Mouse (Mus musculus) embryonic facial prominence, embryonic 12.5 days (tissue): ENCODE results near the gene Rnf4. TPM values are rescaled to one million over a fixed set of nuclear protein-coding genes. Genes with fewer than 3 reads are reported as not detected.

Experiments
- ATAC-seq: fragments of 200-750 bp; cut with Nextera tagmentation; 2 replicates; pipeline ENCODE4 v1.8.0; 2017; ENCODE audit not compliant: insufficient number of reproducible peaks, insufficient read depth, low FRiP score, low TSS enrichment
- H3K27ac ChIP-seq: fragments of 300-500 bp; sonication (generic); 2 replicates; pipeline ENCODE4 v1.5.1; 2016; ENCODE audit warnings: mild to moderate bottlenecking
- H3K27me3 ChIP-seq: fragments of 300-500 bp; sonication (generic); 2 replicates; pipeline ENCODE4 v1.6.1; 2016; ENCODE audit warnings: mild to moderate bottlenecking, moderate library complexity
- H3K36me3 ChIP-seq: fragments of 300-500 bp; sonication (generic); 2 replicates; pipeline ENCODE4 v1.6.1; 2016; ENCODE audit warnings: mild to moderate bottlenecking
- H3K4me1 ChIP-seq: fragments of 300-500 bp; sonication (generic); 2 replicates; pipeline ENCODE4 v1.6.1; 2016
- H3K4me2 ChIP-seq: fragments of 300-500 bp; sonication (generic); replicated peaks from 2 replicates; pipeline ENCODE4 v1.6.1; 2016; ENCODE audit warnings: mild to moderate bottlenecking, moderate library complexity
- H3K4me3 ChIP-seq: fragments of 300-500 bp; sonication (generic); 2 replicates; pipeline ENCODE4 v1.5.1; 2016; ENCODE audit warnings: mild to moderate bottlenecking
- H3K9ac ChIP-seq: fragments of 300-500 bp; sonication (generic); 2 replicates; pipeline ENCODE4 v1.6.1; 2016; ENCODE audit warnings: mild to moderate bottlenecking, moderate library complexity
- H3K9me3 ChIP-seq: fragments of 300-500 bp; sonication (generic); 2 replicates; pipeline ENCODE4 v1.6.1; 2016; ENCODE audit warnings: mild to moderate bottlenecking, moderate library complexity
- WGBS: fragments of 180-500 bp; shearing (Covaris S2); methylation state at CpG from one replicate; pipeline ENCODE4 v1.1.7; 2016; 5-methylcytosine and 5-hydroxymethylcytosine counted together
- polyA plus RNA-seq: library from polyadenylated mRNA; unstranded; fragments of >200 nt; fragmentation: Nextera tagmentation; extraction: Ambion mirVana; gene quantifications from 2 replicates; pipeline ENCODE4 v1.2.1, GENCODE M21; 2016

Gene Rnf4
- polyA plus RNA-seq, 1 experiment from 2014 or later: 179 TPM

DNA sequence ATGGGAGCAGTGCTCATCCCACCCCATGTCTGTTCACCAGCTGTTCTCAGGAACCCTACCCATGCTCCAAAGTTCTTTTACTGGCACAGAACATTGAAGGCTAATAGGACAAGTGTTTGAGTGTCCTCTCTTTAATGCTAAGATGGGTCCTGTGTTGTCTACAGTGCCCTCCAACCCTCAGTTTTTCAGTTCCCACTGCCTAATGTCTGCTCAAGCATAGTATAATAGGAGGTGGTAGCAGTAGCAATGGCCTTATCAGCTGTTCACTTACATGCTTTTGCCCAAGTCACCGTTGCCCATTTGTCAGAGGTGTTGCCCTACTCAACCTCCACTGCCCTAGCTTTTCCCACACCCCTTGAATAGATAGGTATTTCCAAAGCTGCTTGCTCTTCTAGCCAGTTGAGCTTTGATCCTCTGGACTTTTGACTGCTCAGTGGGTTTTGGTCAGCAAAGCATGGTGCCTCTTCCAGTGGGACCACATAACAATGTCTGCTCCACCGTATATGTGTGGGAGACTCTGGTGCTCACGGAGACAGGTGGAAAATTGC, 16.1 kb downstream of the Rnf4 start:
- H3K27me3 ChIP-seq: no peaks in the 10 kb centered on the region
- H3K4me3 ChIP-seq: no peak overlapping the region
- H3K9ac ChIP-seq: no peak overlapping the region
- H3K4me2 ChIP-seq: no peak overlapping the region
- H3K27ac ChIP-seq: no peak overlapping the region
- no peak for ATAC-seq
- H3K9me3 ChIP-seq: no peaks in the 10 kb centered on the region
- no peaks in the 10 kb centered on the region for H3K4me1 ChIP-seq
- WGBS: 97% methylated on average over 3 of the region's 3 CpGs
- peaks cover 89% of the 10 kb centered on the region for H3K36me3 ChIP-seq

DNA sequence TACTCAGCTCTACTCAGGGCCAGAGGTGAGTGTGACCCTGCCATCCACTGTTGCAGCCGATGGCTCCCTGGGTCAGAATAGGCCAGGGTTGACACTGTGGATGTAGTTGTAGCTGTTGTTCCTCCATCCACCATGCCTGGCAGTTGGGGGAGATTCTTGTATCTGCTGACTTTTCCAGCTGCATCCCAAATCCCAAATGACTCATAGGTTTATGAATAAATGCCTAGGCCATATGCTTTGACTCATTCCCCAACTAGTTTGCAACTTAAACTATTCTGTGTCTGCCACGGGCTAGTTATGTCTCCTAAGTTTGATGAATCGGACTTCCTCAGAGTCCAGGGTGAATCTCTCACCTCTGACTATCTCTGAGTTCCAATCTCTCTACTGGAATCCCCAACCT, 24.2 kb downstream of the Rnf4 start:
- no peak overlapping the region for H3K4me2 ChIP-seq
- ATAC-seq: no peak
- H3K36me3 ChIP-seq: peaks cover 52% of the 10 kb centered on the region
- 88% methylated on average over 3 of the region's 3 CpGs for WGBS
- H3K4me3 ChIP-seq: no peak overlapping the region
- no peaks in the 10 kb centered on the region for H3K4me1 ChIP-seq
- H3K9ac ChIP-seq: no peak overlapping the region
- no peak overlapping the region for H3K27ac ChIP-seq
- no peaks in the 10 kb centered on the region for H3K27me3 ChIP-seq
- H3K9me3 ChIP-seq: no peaks in the 10 kb centered on the region

DNA sequence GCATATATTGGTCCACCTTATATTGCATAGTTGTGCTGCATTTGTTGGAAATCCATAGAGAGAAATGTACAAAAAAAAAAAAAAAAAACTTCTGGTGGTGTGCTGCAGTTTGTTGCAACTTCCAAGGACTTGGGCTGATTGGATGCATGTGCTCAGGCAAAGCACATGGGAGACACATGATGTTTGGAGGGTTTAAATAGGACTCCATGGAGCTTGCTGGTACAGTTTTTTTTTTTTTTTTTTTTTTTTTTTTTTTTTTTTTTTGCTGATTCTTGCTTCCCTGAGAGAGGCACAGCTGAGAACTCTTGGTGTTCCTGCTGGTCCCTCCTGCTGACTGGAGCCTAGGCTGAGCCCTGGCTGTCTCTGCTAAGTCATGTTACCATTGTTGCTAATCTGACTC, 27.0 kb downstream of the Rnf4 start:
- no peak overlapping the region for H3K4me2 ChIP-seq
- no peaks in the 10 kb centered on the region for H3K4me1 ChIP-seq
- H3K9me3 ChIP-seq: no peaks in the 10 kb centered on the region
- peaks cover 30% of the 10 kb centered on the region for H3K36me3 ChIP-seq
- ATAC-seq: no peak
- no peak overlapping the region for H3K4me3 ChIP-seq
- H3K27ac ChIP-seq: no peak overlapping the region
- no peaks in the 10 kb centered on the region for H3K27me3 ChIP-seq
- H3K9ac ChIP-seq: no peak overlapping the region

DNA sequence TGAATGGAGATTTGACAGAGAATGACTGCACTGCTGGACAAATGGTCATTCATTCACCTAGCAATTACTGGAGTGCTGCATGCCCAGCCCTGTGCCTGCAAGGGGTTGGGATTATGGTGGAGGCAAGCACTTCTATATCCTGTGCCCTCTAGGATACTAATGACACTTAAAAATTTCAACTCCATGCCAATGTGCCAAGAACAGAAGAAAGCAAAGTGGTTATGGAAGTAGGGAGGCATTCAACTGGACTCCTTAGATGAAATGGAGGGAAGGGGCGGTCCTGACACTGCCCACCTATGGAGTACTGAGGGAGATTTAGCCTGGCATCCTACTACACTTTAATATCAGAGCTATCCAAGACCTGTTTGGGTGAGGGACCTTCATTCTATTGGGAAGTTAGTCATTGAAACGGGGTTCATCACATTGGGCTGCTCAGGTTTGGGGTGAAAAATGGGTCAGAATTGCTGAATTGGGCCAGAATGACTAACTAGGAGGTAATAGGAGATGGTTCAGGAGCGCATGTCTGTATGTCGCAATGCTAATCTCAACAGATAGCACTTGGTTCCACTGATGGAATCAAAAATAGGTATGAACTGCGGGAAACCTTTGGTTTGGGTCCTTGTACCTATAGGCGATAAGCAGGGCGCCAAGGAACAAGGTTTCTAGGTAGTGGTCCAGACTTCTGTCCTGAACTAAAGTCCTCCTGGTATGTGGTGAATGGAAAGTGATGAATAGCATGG, 32.6 kb downstream of the Rnf4 start:
- peak overlapping the region; percentile 56 for H3K4me2 ChIP-seq
- peak overlapping the region; percentile 64 for H3K9ac ChIP-seq
- peak overlapping the region; percentile 94 for H3K4me3 ChIP-seq
- H3K9me3 ChIP-seq: no peaks in the 10 kb centered on the region
- no peaks in the 10 kb centered on the region for H3K27me3 ChIP-seq
- H3K4me1 ChIP-seq: peaks cover 8% of the 10 kb centered on the region; the same call in 1 of the 2 replicates
- peak overlapping the region; percentile 82 for H3K27ac ChIP-seq
- 0 out of 2 replicates have a peak, but pooled peaks cover 8% of the 10 kb centered on the region for H3K36me3 ChIP-seq
- 69% methylated on average over 7 of the region's 7 CpGs for WGBS
- no peak for ATAC-seq

DNA sequence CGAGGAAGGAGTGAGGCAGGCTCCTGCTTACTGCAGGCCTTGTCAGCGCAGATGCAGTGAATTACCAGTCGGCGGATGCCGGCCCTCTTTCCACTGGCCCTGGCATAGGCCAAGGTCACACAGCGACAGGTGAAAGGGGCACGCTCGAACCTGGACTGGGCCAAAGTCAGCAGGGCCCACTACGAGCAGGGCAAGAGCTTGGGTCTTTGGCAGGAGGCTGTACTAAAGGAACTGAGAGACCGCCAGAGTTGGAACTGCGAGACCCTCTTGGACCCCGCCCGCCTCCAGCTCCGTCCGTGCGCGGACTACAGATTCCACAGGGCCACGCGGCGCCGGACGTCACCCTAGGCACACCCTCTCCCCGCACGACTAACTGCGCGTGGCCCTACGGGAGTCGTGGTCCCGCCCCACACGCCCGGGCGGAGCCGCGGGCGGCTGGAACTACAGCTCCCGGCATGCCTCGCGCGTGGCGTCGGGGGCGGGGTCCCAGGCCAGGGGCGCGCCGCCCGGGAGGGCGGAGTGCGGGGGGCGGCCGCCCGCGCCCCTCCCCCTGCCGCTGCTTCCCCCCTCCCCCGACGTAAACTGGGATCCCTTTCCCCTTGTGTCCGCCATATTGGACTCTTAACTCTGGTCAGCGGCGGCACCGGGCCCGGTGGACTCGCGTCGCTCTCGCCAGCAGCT, 33.4 kb downstream of the Rnf4 start, which contains the start of gene Fam193a:
TSS of gene Fam193a (plus strand) at position 593 of the 681 bp plus-strand sequence.
- Histone ChIP-seq H3K36me3 (0 out of 2 replicates have a peak, but pooled peaks cover 7% of the 10 kb centered on the region), H3K9me3 (no peaks in the 10 kb centered on the region), H3K4me1 (peaks cover 8% of the 10 kb centered on the region; the same call in 1 of the 2 replicates), H3K4me3 (peak within 1 kb of the TSS; percentile 94), H3K4me2 (peak within 1 kb of the TSS; percentile 57), H3K27me3 (no peaks in the 10 kb centered on the region), H3K27ac (peak within 1 kb of the TSS; percentile 82), H3K9ac (peak within 1 kb of the TSS; percentile 91)
- peak; percentile 100 for ATAC-seq
- under 1% methylated on average over 40 of the region's 64 CpGs for WGBS

DNA sequence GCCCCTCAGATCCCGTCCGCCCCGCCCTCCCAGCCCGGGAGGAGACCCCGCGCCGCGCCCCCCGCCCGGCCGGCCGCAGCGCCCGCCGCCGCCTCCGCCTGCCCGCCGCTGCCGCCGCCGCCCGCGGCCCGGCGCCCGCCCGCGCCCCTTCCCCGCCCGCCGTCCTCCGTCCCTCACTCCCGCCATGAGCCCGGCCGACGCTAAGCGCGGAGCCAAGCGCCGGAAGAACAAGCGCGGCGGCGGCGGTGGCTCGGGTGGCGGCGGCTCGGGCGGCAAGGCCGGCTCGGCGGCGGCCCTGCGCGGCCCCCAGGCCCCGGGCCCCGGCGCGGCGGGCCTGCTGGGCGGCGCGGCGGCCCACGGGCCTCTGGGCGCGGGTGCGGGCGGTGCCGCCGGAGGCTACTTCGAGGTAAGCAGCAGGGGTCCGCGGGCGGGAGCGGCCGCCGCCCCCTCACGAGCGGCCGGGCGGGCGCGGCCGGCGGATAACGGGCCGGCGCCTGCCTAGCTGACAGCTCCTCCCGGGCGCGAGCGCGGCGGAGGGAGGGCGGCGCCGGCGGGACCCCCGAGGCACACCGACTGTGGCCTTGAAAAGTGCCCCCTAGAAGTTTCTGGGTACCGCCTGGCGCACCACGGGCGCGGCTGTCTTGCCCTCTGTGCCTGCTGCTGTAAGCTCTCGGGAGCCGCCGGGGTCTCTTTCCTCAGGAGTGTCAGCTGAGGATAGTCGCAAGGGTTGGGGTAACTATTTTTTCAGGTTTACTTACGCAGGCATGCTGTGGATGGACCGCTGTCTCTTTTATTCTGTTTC, 34.1 kb downstream of the Rnf4 start:
- peak overlapping the region; percentile 94 for H3K4me3 ChIP-seq
- peaks cover 8% of the 10 kb centered on the region; the same call in 1 of the 2 replicates for H3K4me1 ChIP-seq
- H3K9ac ChIP-seq: peak overlapping the region; percentile 91
- H3K27ac ChIP-seq: peak overlapping the region; percentile 77
- no peaks in the 10 kb centered on the region for H3K9me3 ChIP-seq
- H3K36me3 ChIP-seq: no peaks in the 10 kb centered on the region
- ATAC-seq: no peak
- no peaks in the 10 kb centered on the region for H3K27me3 ChIP-seq
- under 1% methylated on average over 71 of the region's 114 CpGs for WGBS
- H3K4me2 ChIP-seq: peak overlapping the region; percentile 57

DNA sequence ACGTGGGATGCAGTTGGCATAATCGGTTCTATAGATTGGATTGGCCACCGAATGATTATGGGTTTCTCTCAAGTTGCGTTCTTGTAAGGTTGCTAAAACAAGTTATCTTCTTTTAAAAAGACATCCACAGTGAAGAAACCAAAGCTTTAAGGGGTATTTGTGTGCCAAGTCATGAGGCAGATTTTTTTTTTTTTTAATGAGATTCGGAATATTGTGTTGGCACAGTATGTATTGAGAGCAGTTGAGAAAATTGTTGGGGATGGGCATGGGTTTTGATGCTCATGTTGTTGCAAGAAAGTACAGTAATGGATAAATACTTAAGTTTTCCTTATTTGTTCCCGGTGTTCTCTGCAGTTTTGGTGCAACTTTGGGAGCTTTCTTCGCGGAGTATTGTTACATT, 34.8 kb downstream of the Rnf4 start:
- ATAC-seq: no peak
- peaks cover 8% of the 10 kb centered on the region; the same call in 1 of the 2 replicates for H3K4me1 ChIP-seq
- peak overlapping the region; percentile 94 for H3K4me3 ChIP-seq
- no peaks in the 10 kb centered on the region for H3K36me3 ChIP-seq
- peak overlapping the region; percentile 91 for H3K9ac ChIP-seq
- H3K27me3 ChIP-seq: no peaks in the 10 kb centered on the region
- WGBS: 33% methylated on average over 8 of the region's 8 CpGs
- no peak overlapping the region for H3K27ac ChIP-seq
- H3K9me3 ChIP-seq: no peaks in the 10 kb centered on the region
- H3K4me2 ChIP-seq: peak overlapping the region; percentile 57

DNA sequence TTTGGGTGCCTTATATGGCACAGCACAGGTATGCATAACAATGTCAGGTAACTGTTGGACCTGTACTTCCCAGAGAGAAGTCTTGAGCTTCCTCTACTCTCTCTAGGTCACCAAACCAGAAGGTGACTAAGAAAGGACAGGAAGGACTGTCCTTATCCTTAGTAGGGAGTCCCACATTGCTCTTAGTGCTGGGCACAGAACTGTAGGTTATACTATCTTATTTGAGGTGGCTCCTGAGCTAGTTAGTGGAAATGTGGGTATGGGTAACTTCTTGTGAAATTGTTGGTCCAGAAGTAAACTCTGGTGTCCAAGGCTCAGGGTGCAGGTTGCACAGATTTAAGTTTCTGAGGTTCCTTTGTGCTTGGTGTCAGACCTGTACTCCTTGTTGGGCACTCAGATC, 36.1 kb downstream of the Rnf4 start:
- Histone ChIP-seq H3K9me3 (no peaks in the 10 kb centered on the region), H3K4me3 (no peak overlapping the region), H3K36me3 (no peaks in the 10 kb centered on the region), H3K27ac (no peak overlapping the region), H3K4me1 (peaks cover 8% of the 10 kb centered on the region; the same call in 1 of the 2 replicates), H3K4me2 (peak overlapping the region; percentile 25; the same call in 1 of the 2 replicates), H3K27me3 (no peaks in the 10 kb centered on the region), H3K9ac (no peak overlapping the region)
- ATAC-seq: no peak

DNA sequence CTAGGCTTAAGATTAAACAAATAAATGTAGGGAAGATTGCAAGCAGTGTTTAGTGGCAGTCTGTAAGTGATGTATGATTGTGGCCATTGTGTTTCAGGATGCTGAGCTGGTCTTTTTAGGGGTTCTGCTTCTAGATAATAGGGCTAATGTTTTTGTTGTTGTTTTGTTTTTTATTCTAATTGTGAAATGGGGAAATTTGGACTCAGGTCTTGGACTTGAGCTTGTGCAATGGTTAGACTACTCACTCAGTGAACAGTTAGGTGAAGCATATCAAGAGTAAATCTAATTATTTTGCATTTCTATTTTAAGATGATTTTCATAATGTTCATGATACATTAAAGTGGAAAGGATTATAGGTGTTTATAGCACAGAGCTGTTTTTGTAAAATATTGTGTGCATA, 36.5 kb downstream of the Rnf4 start:
- Histone ChIP-seq H3K9me3 (no peaks in the 10 kb centered on the region), H3K4me2 (no peak overlapping the region), H3K36me3 (no peaks in the 10 kb centered on the region), H3K27ac (no peak overlapping the region), H3K9ac (no peak overlapping the region), H3K4me1 (peaks cover 8% of the 10 kb centered on the region; the same call in 1 of the 2 replicates), H3K4me3 (no peak overlapping the region), H3K27me3 (no peaks in the 10 kb centered on the region)
- ATAC-seq: no peak

DNA sequence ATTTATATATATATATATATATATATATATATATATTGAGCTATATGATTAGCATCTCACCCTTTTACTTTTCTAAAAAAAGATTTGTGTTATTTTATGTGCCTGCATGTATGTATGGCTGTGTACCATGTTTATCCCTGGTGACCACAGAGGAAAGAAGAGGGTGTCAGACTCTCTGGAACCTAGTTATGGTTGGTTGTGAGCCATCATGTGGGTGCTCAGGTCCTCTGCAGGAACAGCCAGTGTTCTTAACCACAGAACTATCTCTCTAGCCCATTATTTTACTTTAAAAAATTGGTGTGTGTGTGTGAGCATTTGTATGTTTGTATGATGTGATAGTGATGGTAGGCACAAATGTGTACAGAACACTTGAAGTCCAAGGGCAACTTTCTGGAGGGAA, 42.7 kb downstream of the Rnf4 start:
- H3K27ac ChIP-seq: no peak overlapping the region
- no peak overlapping the region for H3K4me3 ChIP-seq
- H3K4me1 ChIP-seq: no peaks in the 10 kb centered on the region
- no peak for ATAC-seq
- H3K9ac ChIP-seq: no peak overlapping the region
- no peaks in the 10 kb centered on the region for H3K36me3 ChIP-seq
- no peaks in the 10 kb centered on the region for H3K27me3 ChIP-seq
- no peak overlapping the region for H3K4me2 ChIP-seq
- H3K9me3 ChIP-seq: no peaks in the 10 kb centered on the region

DNA sequence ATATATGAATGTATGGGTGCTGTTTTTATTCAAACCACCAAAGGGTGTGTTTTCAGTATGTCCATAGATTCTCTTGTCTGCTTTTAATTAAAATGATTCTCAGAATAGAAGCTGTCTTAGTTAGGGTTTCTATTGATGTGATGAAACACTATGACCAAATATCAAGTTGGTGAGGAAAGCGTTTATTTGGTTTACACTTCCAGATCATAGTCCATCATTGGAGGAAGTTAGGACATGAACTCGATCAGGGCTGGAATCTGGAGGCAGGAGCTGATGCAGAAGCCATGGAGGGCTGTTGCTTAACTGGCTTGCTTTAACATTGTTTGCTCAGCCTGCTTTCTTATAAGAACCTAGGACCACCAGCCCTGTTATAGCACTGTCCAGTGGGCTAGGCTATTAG, 45.6 kb downstream of the Rnf4 start:
- Histone ChIP-seq H3K9me3 (peaks cover 5% of the 10 kb centered on the region; the same call in 1 of the 2 replicates), H3K9ac (no peak overlapping the region), H3K4me2 (no peak overlapping the region), H3K27me3 (no peaks in the 10 kb centered on the region), H3K27ac (no peak overlapping the region), H3K4me3 (no peak overlapping the region), H3K36me3 (peaks cover 8% of the 10 kb centered on the region; the same call in 1 of the 2 replicates), H3K4me1 (no peaks in the 10 kb centered on the region)
- ATAC-seq: no peak
- 94% methylated on average over 2 of the region's 2 CpGs for WGBS
